9 mouse cellular contexts compared by ENCODE assay signal in the genomic region with DNA sequence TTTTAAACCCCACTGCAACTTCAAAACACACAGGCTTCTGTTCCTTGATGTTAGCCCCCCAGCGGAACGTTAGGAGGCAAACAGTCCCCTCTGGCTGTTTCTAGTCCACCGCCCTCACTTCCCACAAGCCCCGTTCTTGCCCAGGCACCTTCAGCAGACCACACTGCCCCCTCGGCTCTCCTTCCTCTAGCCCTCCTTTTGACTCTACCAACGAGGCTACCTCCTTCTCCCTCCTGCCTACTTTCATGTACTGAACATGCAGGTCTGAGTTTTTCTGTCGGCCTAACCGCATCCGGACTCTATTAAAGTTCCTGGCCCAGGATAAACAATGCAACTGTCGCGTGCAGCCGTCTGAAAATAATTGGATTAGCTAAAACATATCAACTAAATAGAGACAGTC. TPM values are rescaled to one million over a fixed set of nuclear protein-coding genes. Genes with fewer than 3 reads are reported as not detected.
DNase-seq lines count a peak whose midpoint lies in the region; ATAC-seq and TF ChIP-seq lines count a peak whose summit lies in the region.
"Had no signal": no experiment of that assay in that cellular context is flagged by ENCODE, and none has a peak within 500 bp of the region (broad histone marks: within the 10 kb centered on the region; RNA-seq: fewer than 3 reads in every experiment).

No protein-coding gene starts in this region.

- no peak for TF ChIP-seq CTCF in cerebellum, adult 2 months (IDR thresholded peaks at IDR 0.05; ENCODE audit: borderline replicate concordance, insufficient read depth, low read depth, low read length)

- no peak overlapping the region for H3K27ac ChIP-seq in heart, embryonic 11.5 days (ENCODE audit: low read depth, low read length)
- H3K27ac ChIP-seq in forebrain, embryonic 14.5 days (ENCODE audit: low read depth, low read length), result no peak overlapping the region
- H3K27ac ChIP-seq in midbrain, embryonic 13.5 days, result peak overlapping the region; percentile 86
- no peak overlapping the region for H3K27ac ChIP-seq in cerebellum, adult 2 months (ENCODE audit: insufficient read depth, low read length)

- peaks cover 22% of the 10 kb centered on the region for H3K4me1 ChIP-seq in heart, embryonic 11.5 days (ENCODE audit: control insufficient read depth, insufficient read depth, low read length)
- no peaks in the 10 kb centered on the region for H3K4me1 ChIP-seq in forebrain, embryonic 14.5 days (ENCODE audit: control insufficient read depth, insufficient read depth, low read length)
- peaks cover 23% of the 10 kb centered on the region for H3K4me1 ChIP-seq in midbrain, embryonic 13.5 days (replicated peaks)
- no peaks in the 10 kb centered on the region for H3K4me1 ChIP-seq in cerebellum, adult 2 months (ENCODE audit: control insufficient read depth, insufficient read depth, low read length)

- no peak for ATAC-seq in heart, embryonic 11.5 days (replicated peaks; ENCODE audit: insufficient number of reproducible peaks, low FRiP score, low TSS enrichment)
- peak; percentile 26 for ATAC-seq in CD4-positive, CD25-positive, alpha-beta regulatory T cell, adult 4 months
- ATAC-seq in forebrain, embryonic 14.5 days, result no peak
- no peak for ATAC-seq in midbrain, embryonic 13.5 days
- no peak for ATAC-seq in erythroid progenitor cell, adult 5-6 weeks (replicated peaks; ENCODE audit: low FRiP score, poor library complexity, severe bottlenecking)

- peak overlapping the region; percentile 13; the same call in 1 of the 2 replicates for H3K4me3 ChIP-seq in heart, embryonic 11.5 days (ENCODE audit: low read depth, low read length)
- no peak overlapping the region for H3K4me3 ChIP-seq in forebrain, embryonic 14.5 days (ENCODE audit: low read depth, low read length)
- H3K4me3 ChIP-seq in midbrain, embryonic 13.5 days (replicated peaks), result peak overlapping the region; percentile 48
- H3K4me3 ChIP-seq in cerebellum, adult 2 months (replicated peaks; ENCODE audit: insufficient read depth, low read depth, low read length), result no peak overlapping the region

- H3K9ac ChIP-seq in heart, embryonic 11.5 days (ENCODE audit: low read depth, low read length), result no peak overlapping the region
- H3K9ac ChIP-seq in forebrain, embryonic 14.5 days (ENCODE audit: low read length), result no peak overlapping the region
- H3K9ac ChIP-seq in midbrain, embryonic 13.5 days (replicated peaks), result peak overlapping the region; percentile 80

- no peaks in the 10 kb centered on the region for H3K36me3 ChIP-seq in heart, embryonic 11.5 days (ENCODE audit: control insufficient read depth, insufficient read depth, low read length)
- no peaks in the 10 kb centered on the region for H3K36me3 ChIP-seq in forebrain, embryonic 14.5 days (ENCODE audit: control insufficient read depth, insufficient read depth, low read length)
- no peaks in the 10 kb centered on the region; the same call in 1 of the 2 replicates for H3K36me3 ChIP-seq in midbrain, embryonic 13.5 days

- DNase-seq in heart, postnatal 4 days, result no peak
- peak; percentile 39 for DNase-seq in forebrain, embryonic 14.5 days (ENCODE audit: low spot score)
- no peak for DNase-seq in cerebellum, adult 2 months
- no peak for DNase-seq in ovary, adult 18-20 months (ENCODE audit: low spot score)

- peaks cover 44% of the 10 kb centered on the region for H3K27me3 ChIP-seq in heart, embryonic 11.5 days (ENCODE audit: control insufficient read depth, insufficient read depth, low read length)
- H3K27me3 ChIP-seq in forebrain, embryonic 14.5 days (replicated peaks; ENCODE audit: control insufficient read depth, insufficient read depth, low read length), result peaks cover 76% of the 10 kb centered on the region
- peaks cover 92% of the 10 kb centered on the region for H3K27me3 ChIP-seq in midbrain, embryonic 13.5 days
- H3K27me3 ChIP-seq in cerebellum, adult 2 months (ENCODE audit: control insufficient read depth, insufficient read depth, low read length), result no peaks in the 10 kb centered on the region; the same call in 1 of the 2 replicates
- H3K27me3 ChIP-seq: CH12.LX had no signal

- TF ChIP-seq POLR2A in cerebellum, adult 2 months (IDR thresholded peaks at IDR 0.05; ENCODE audit: borderline replicate concordance, insufficient read depth, low read length), result no peak

- no peaks in the 10 kb centered on the region for H3K9me3 ChIP-seq in heart, embryonic 11.5 days (replicated peaks; ENCODE audit: control insufficient read depth, low read length)
- no peaks in the 10 kb centered on the region for H3K9me3 ChIP-seq in forebrain, embryonic 14.5 days (replicated peaks; ENCODE audit: control insufficient read depth, low read length)
- no peaks in the 10 kb centered on the region for H3K9me3 ChIP-seq in midbrain, embryonic 13.5 days

- 8% methylated on average over 12 of the region's 12 CpGs for WGBS in heart, embryonic 11.5 days (ENCODE audit: insufficient replicate concordance)
- WGBS in forebrain, embryonic 14.5 days, result 1% methylated on average over 12 of the region's 12 CpGs
- WGBS in midbrain, embryonic 13.5 days, result 2% methylated on average over 12 of the region's 12 CpGs
- WGBS in cerebellum, adult 2 months, result 20% methylated on average over 12 of the region's 12 CpGs

- peak overlapping the region; percentile 58 for H3K4me2 ChIP-seq in heart, embryonic 11.5 days
- H3K4me2 ChIP-seq in forebrain, embryonic 14.5 days (ENCODE audit: low read length), result no peak overlapping the region
- H3K4me2 ChIP-seq in midbrain, embryonic 13.5 days (replicated peaks), result peak overlapping the region; percentile 68

RNA-seq across cellular contexts. Expression of a gene that starts 8.4 kb away (rescaled TPM):
- polyA plus RNA-seq in heart, embryonic 11.5 days (2014; fragmentation: Nextera tagmentation; extraction: Ambion mirVana), result 1.2 TPM in 1 of 2 replicates, not detected in the other
- not detected for total RNA-seq in heart, postnatal 4 days (2021)
- polyA plus RNA-seq in CD4-positive, CD25-positive, alpha-beta regulatory T cell, adult 4 months (2017; shearing (Covaris generic)), result 1 to 10 TPM in 1 of 2 experiments, under 1 TPM in 1; 0.66 to 1.9 TPM
- polyA plus RNA-seq in forebrain, embryonic 14.5 days (2014; fragmentation: Nextera tagmentation; extraction: Ambion mirVana), result 0.19 TPM in 1 of 2 replicates, not detected in the other
- polyA plus RNA-seq in midbrain, embryonic 13.5 days (2015; fragmentation: Nextera tagmentation; extraction: Ambion mirVana), result 1.7 and 3.9 TPM in 2 replicates
- not detected in 2 replicates for total RNA-seq in erythroid progenitor cell, adult 5-6 weeks (2015; ENCODE audit: low replicate concordance)
- not detected in 2 replicates for total RNA-seq in erythroid progenitor cell, adult 5-6 weeks (2017; ENCODE audit: low replicate concordance)
- 0.30 TPM in 1 of 2 replicates, not detected in the other for polyA plus RNA-seq in cerebellum, adult 2 months (2012; rRNA removed)
- total RNA-seq: CH12.LX had no signal

RNA-seq across cellular contexts. Expression of a gene that starts 16.7 kb away (rescaled TPM):
- 0.51 and 0.89 TPM in 2 replicates for polyA plus RNA-seq in heart, embryonic 11.5 days (2014; fragmentation: Nextera tagmentation; extraction: Ambion mirVana)
- not detected for total RNA-seq in heart, postnatal 4 days (2021)
- polyA plus RNA-seq in CD4-positive, CD25-positive, alpha-beta regulatory T cell, adult 4 months (2017; shearing (Covaris generic)), result under 1 TPM in 1 of 2 experiments, not detected in 1; 0.81 TPM
- polyA plus RNA-seq in forebrain, embryonic 14.5 days (2014; fragmentation: Nextera tagmentation; extraction: Ambion mirVana), result 0.24 TPM in 1 of 2 replicates, not detected in the other
- 3.5 and 5.3 TPM in 2 replicates for polyA plus RNA-seq in midbrain, embryonic 13.5 days (2015; fragmentation: Nextera tagmentation; extraction: Ambion mirVana)
- not detected in 2 replicates for total RNA-seq in erythroid progenitor cell, adult 5-6 weeks (2015; ENCODE audit: low replicate concordance)
- total RNA-seq in erythroid progenitor cell, adult 5-6 weeks (2017; ENCODE audit: low replicate concordance), result not detected in 2 replicates
- not detected in 2 replicates for polyA plus RNA-seq in cerebellum, adult 2 months (2012; rRNA removed)

RNA-seq across cellular contexts. Expression of a gene that starts 17.2 kb away (rescaled TPM):
- polyA plus RNA-seq in heart, embryonic 11.5 days (2014; fragmentation: Nextera tagmentation; extraction: Ambion mirVana), result 9.7 and 9.8 TPM in 2 replicates
- total RNA-seq in heart, postnatal 4 days (2021), result 1 to 10 TPM; 1.0 to 1.1 TPM
- 100 to 1,000 TPM; 136 to 163 TPM for polyA plus RNA-seq in CD4-positive, CD25-positive, alpha-beta regulatory T cell, adult 4 months (2017; shearing (Covaris generic))
- 1.4 and 2.2 TPM in 2 replicates for polyA plus RNA-seq in forebrain, embryonic 14.5 days (2014; fragmentation: Nextera tagmentation; extraction: Ambion mirVana)
- polyA plus RNA-seq in midbrain, embryonic 13.5 days (2015; fragmentation: Nextera tagmentation; extraction: Ambion mirVana), result 94.8 and 119 TPM in 2 replicates
- total RNA-seq in erythroid progenitor cell, adult 5-6 weeks (2015; ENCODE audit: low replicate concordance), result 3.6 and 28.5 TPM in 2 replicates
- 0.08 TPM in 1 of 2 replicates, not detected in the other for total RNA-seq in erythroid progenitor cell, adult 5-6 weeks (2017; ENCODE audit: low replicate concordance)
- polyA plus RNA-seq in cerebellum, adult 2 months (2012; rRNA removed), result 1.2 and 1.3 TPM in 2 replicates

Comparison
In these comparisons a context has a peak if more than half of its experiments do, and no peak if none do; other contexts are left out.
1. H3K4me3 ChIP-seq: peak in heart, embryonic 11.5 days (single experiment) and midbrain, embryonic 13.5 days (single experiment); none in forebrain, embryonic 14.5 days (single experiment) and cerebellum, adult 2 months (single experiment).